Mouse (Mus musculus): ENCODE results near the gene Tecrl. TPM values are rescaled to one million over a fixed set of nuclear protein-coding genes. Genes with fewer than 3 reads are reported as not detected.

The Tecrl gene
- total RNA-seq (2015) (not detected in 2 replicates), total RNA-seq (2017) (not detected in 2 replicates)

DNA sequence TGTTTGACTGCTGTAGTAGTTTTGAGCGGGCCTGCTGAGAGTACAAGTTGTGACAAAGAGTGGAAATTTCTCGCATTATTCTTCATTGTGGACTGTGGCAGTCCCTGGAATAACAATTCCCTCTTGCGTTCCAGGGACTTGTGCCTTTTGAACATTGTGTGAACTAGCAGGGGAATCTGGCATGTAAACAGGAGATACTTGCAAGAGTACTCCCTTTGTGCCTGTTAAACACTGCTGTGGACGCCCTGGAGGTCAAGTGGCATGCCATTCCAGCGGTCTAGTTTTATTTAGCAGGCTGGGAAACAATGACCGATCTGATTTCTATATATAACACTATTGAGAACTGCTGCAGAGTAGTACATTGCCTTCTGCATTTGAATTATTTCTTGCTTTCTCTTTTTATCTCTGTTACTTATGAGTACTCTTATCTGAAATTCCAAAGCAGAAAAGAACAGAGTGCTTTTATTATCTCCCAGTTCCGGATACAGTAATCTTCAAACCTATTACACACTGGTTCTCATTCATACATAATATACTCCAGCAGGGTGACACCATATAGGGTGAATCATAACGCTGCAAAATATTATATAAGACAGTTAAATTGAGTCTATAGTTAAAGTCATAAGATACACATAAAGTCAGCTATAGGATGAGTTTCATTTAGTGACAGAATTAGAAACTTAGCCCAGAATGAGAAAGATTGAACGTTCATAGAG lies at the start of gene Tecrl:
TSS of gene Tecrl (minus strand) at position 350 of the 716 bp plus-strand sequence.
- no peak for ATAC-seq (ENCODE audit: poor library complexity, severe bottlenecking)

DNA sequence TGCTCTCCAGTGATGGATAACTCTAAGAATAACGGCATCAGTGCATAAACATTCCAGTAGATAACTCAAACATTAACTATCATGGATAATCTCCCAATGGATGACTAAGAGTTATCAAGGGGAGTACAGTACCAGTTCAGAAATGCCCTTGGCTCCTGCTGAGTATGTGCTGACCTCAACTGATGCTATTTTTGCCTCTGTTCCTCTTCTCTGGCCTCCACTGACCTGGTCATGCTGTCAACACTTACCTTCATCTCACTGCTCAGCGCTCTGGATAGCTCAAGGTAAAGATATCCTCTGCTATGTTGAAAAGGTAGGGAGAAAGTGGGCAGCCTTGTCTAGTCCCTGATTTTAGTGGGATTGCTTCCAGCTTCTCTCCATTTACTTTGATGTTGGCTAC lies 30.0 kb upstream of the Tecrl start:
- no peak for ATAC-seq (ENCODE audit: poor library complexity, severe bottlenecking)

- no peak for ATAC-seq (ENCODE audit: poor library complexity, severe bottlenecking)
Measured at GRCm38 (mm10) chr5:83351615-83352014, 3.4 kb downstream of the Tecrl start.

GRCm38 (mm10) chr5:83339144-83339543 lies 15.9 kb downstream of the Tecrl start:
- ATAC-seq (ENCODE audit: poor library complexity, severe bottlenecking), result no peak

DNA sequence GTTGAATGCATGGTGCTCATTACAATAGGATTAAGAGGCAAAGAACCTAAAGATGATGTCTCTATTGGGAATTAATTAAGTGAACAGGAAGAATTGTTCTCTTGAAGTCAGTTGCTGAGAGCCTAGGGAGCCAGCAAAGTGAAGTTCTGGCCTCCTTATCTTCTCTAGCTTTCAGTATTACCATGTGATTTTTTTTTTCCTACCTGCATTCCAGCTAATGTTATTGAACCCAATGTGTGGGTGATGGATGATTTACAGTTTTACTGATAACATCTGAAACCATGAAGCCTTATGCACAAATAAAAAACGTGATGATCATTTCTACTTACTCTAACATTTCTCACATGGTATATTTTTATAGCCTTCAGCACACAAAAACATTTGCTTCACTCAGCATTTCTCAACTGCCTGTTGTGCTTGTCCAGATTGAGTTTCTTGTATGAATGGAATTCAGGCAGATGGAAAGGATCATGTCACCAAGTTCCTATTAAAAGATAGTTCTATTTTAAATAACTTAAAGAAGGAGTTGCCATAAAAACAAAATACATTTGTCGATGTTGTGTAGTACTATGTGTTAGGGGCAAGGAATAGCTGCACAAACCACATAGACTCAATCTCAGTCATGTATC lies 87.7 kb downstream of the Tecrl start:
- no peak for ATAC-seq (ENCODE audit: poor library complexity, severe bottlenecking)

DNA sequence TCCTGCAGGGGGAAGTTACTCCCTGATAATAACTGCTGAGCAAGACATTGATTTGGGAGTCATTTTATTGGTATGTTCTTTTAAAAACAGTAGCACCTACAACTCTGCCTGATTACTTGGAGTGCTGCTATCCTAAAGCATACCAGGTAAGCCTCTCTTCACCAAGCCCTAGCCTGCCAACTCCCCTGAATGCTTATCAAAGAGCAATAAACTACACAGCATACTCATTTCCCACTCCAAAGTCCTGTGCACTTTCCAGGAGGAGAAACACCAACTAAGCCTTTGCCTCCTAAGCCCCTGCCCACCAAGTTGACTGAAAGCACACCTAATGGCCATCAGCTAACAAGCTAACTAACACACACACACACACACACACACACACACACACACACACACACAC lies 94.9 kb downstream of the Tecrl start:
- no peak for ATAC-seq (ENCODE audit: poor library complexity, severe bottlenecking)

DNA sequence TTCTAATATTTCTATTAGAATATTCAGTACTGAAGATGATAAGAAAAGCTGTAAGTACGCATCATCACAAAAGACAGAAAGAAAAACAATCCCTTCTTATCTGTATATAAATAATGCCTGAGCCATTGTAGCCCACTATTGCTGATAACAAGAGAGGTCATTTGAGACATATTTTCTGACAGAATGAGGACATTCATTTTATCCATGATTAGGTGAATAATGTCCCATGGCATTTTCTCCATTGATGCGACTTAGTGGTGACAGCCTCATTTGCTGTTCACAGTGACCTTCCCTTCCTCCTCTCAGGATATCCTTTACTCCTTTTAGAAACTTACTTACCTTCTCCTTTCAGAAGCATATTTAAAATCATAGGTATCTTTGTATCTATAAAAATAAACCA lies 100.9 kb downstream of the Tecrl start:
- no peak for ATAC-seq (ENCODE audit: poor library complexity, severe bottlenecking)

DNA sequence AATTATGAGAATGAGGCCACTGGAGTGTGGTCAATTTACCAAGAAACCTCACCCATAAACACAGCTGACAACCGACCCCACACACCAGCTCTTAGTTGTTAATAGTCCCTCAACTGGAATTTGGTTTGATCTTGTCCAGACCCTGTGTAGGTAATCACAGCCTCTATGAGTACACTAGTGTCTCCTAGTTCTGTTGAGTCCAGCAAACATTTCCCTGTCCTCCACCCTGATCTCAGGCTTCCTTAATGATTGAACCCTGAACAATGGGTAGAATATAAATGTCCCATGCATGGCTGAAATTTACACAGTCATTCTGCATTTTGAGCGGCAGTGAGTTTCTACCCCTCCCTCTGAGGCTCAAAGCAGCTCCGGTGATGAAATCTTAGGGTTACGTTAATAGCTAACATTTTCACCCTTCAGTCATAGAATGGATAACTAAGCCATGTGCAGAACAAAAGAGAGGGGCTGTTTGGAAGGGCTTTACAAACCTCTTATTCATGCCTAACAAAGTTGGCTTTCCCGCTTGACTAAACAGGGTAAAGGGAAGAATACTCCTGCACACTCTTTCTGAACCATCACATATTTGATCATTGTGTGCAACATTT lies 116.0 kb downstream of the Tecrl start:
- no peak for ATAC-seq (ENCODE audit: poor library complexity, severe bottlenecking)
